9 mouse cellular contexts compared by ENCODE assay signal in genomic region chr11:32009961-32010662, GRCm38 (mm10). TPM values are rescaled to one million over a fixed set of nuclear protein-coding genes. Genes with fewer than 3 reads are reported as not detected.
DNase-seq lines count a peak whose midpoint lies in the region; ATAC-seq and TF ChIP-seq lines count a peak whose summit lies in the region.
"Had no signal": no experiment of that assay in that cellular context is flagged by ENCODE, and none has a peak within 500 bp of the region (broad histone marks: within the 10 kb centered on the region; RNA-seq: fewer than 3 reads in every experiment).

No protein-coding gene starts in this region.

- H3K27me3 ChIP-seq in heart, embryonic 10.5 days (ENCODE audit: insufficient read depth, poor library complexity, severe bottlenecking) = no peaks in the 10 kb centered on the region
- H3K27me3 ChIP-seq in hindbrain, postnatal 0 days (ENCODE audit: insufficient read depth, low read length) = no peaks in the 10 kb centered on the region
- no peaks in the 10 kb centered on the region for H3K27me3 ChIP-seq in intestine, postnatal 0 days (replicated peaks; ENCODE audit: control insufficient read depth, insufficient read depth, low read length)
- H3K27me3 ChIP-seq: liver, embryonic 15.5 days had no signal

- H3K9me3 ChIP-seq in heart, embryonic 10.5 days = 0 out of 2 replicates have a peak, but pooled peaks cover 4% of the 10 kb centered on the region
- H3K9me3 ChIP-seq in hindbrain, postnatal 0 days (ENCODE audit: low read length) = no peaks in the 10 kb centered on the region
- H3K9me3 ChIP-seq in intestine, postnatal 0 days (ENCODE audit: control insufficient read depth) = no peaks in the 10 kb centered on the region
- H3K9me3 ChIP-seq: liver, embryonic 15.5 days had no signal

- 30% methylated on average over 13 of the region's 13 CpGs for WGBS in heart, embryonic 10.5 days
- 9% methylated on average over 13 of the region's 13 CpGs for whole genome bisulfite sequencing in hindbrain, postnatal 0 days
- WGBS in intestine, postnatal 0 days = 38% methylated on average over 13 of the region's 13 CpGs

- H3K4me2 ChIP-seq in hindbrain, postnatal 0 days (ENCODE audit: low read depth, low read length) = peak overlapping the region; percentile 26
- H3K4me2 ChIP-seq in intestine, postnatal 0 days (replicated peaks; ENCODE audit: low read depth) = no peak overlapping the region
- H3K4me2 ChIP-seq: liver, embryonic 15.5 days had no signal

- peaks cover 14% of the 10 kb centered on the region for H3K4me1 ChIP-seq in heart, embryonic 10.5 days
- H3K4me1 ChIP-seq in hindbrain, postnatal 0 days (ENCODE audit: insufficient read depth, low read length) = peaks cover 31% of the 10 kb centered on the region
- no peaks in the 10 kb centered on the region for H3K4me1 ChIP-seq in intestine, postnatal 0 days (replicated peaks; ENCODE audit: control insufficient read depth, insufficient read depth, low read length)
- H3K4me1 ChIP-seq: liver, embryonic 15.5 days had no signal

- no peak for DNase-seq in heart, embryonic 10.5 days (ENCODE audit: low spot score)
- no peak for DNase-seq in heart, adult 8-10 months (ENCODE audit: low spot score)
- peak; percentile 78 for DNase-seq in embryo, embryonic 10.5 days (ENCODE audit: low spot score)
- peak; percentile 66 for DNase-seq in hindbrain, postnatal 0 days (ENCODE audit: low spot score)
- DNase-seq in neural tube, embryonic 10.5 days (ENCODE audit: extremely low spot score, low spot score) = peak; percentile 55
- DNase-seq in gastrocnemius, postnatal 10 days = no peak

- 0 out of 2 replicates have a peak overlapping the region, but pooled peaks have one; percentile 36 for H3K27ac ChIP-seq in heart, embryonic 10.5 days
- H3K27ac ChIP-seq in hindbrain, postnatal 0 days = peak overlapping the region; percentile 64
- no peak overlapping the region for H3K27ac ChIP-seq in intestine, postnatal 0 days (ENCODE audit: low read depth, low read length)
- H3K27ac ChIP-seq: liver, embryonic 15.5 days had no signal

- H3K9ac ChIP-seq in hindbrain, postnatal 0 days (replicated peaks; ENCODE audit: low read length) = no peak overlapping the region
- no peak overlapping the region for H3K9ac ChIP-seq in intestine, postnatal 0 days (ENCODE audit: low read depth, low read length)
- H3K9ac ChIP-seq: liver, embryonic 15.5 days had no signal

- H3K36me3 ChIP-seq in heart, embryonic 10.5 days = no peaks in the 10 kb centered on the region
- H3K36me3 ChIP-seq in hindbrain, postnatal 0 days (ENCODE audit: insufficient read depth, low read length) = peaks cover 8% of the 10 kb centered on the region
- H3K36me3 ChIP-seq in intestine, postnatal 0 days (ENCODE audit: control insufficient read depth, insufficient read depth) = no peaks in the 10 kb centered on the region
- H3K36me3 ChIP-seq: liver, embryonic 15.5 days had no signal

- H3K4me3 ChIP-seq in heart, embryonic 10.5 days = no peak overlapping the region
- no peak overlapping the region for H3K4me3 ChIP-seq in hindbrain, postnatal 0 days (ENCODE audit: low read length)
- H3K4me3 ChIP-seq in intestine, postnatal 0 days (ENCODE audit: low read depth, low read length) = no peak overlapping the region
- H3K4me3 ChIP-seq: liver, embryonic 15.5 days had no signal

- TF ChIP-seq CTCF in hindbrain, postnatal 0 days (IDR thresholded peaks at IDR 0.05; ENCODE audit: low read depth) = no peak
- TF ChIP-seq CTCF in intestine, postnatal 0 days (IDR thresholded peaks at IDR 0.05; ENCODE audit: low read depth) = no peak

- ATAC-seq in CD4-positive, CD25-positive, alpha-beta regulatory T cell, adult 4 months = peak; percentile 7
- ATAC-seq in hindbrain, postnatal 0 days = peak; percentile 72
- ATAC-seq in intestine, postnatal 0 days = no peak

RNA-seq across cellular contexts. Expression of gene Nsg2, which starts 9.8 kb away (rescaled TPM):
- polyA plus RNA-seq in heart, embryonic 10.5 days (2016; fragmentation: Nextera tagmentation; extraction: Ambion mirVana) = 0.84 and 2.7 TPM in 2 replicates
- total RNA-seq in heart, adult 8-10 months (2022) = 1 to 10 TPM in 2 of 4 experiments, under 1 TPM in 2; 0.60 to 1.1 (median 0.89) TPM
- polyA plus RNA-seq in CD4-positive, CD25-positive, alpha-beta regulatory T cell, adult 4 months (2017; shearing (Covaris generic)) = 10 to 100 TPM; 72.5 to 88.8 TPM
- 646 and 650 TPM in 2 replicates for total RNA-seq in hindbrain, postnatal 0 days (2014; rRNA removed)
- 407 and 433 TPM in 2 replicates for polyA plus RNA-seq in hindbrain, postnatal 0 days (2015; fragmentation: Nextera tagmentation; extraction: Ambion mirVana)
- total RNA-seq in gastrocnemius, postnatal 10 days (2021) = 1 to 10 TPM; 1.3 to 2.6 TPM
- 9.3 and 10.1 TPM in 2 replicates for polyA plus RNA-seq in intestine, postnatal 0 days (2015; fragmentation: Nextera tagmentation; extraction: Ambion mirVana)

RNA-seq across cellular contexts. Expression of gene 4930524B15Rik, which starts 44.7 kb away (rescaled TPM):
- 0.30 and 0.35 TPM in 2 replicates for polyA plus RNA-seq in heart, embryonic 10.5 days (2016; fragmentation: Nextera tagmentation; extraction: Ambion mirVana)
- not detected for total RNA-seq in heart, adult 8-10 months (2022)
- polyA plus RNA-seq in CD4-positive, CD25-positive, alpha-beta regulatory T cell, adult 4 months (2017; shearing (Covaris generic)) = not detected
- total RNA-seq in hindbrain, postnatal 0 days (2014; rRNA removed) = 0.42 and 1.4 TPM in 2 replicates
- polyA plus RNA-seq in hindbrain, postnatal 0 days (2015; fragmentation: Nextera tagmentation; extraction: Ambion mirVana) = 0.34 and 0.50 TPM in 2 replicates
- total RNA-seq in gastrocnemius, postnatal 10 days (2021) = not detected
- polyA plus RNA-seq in intestine, postnatal 0 days (2015; fragmentation: Nextera tagmentation; extraction: Ambion mirVana) = 0.14 and 0.26 TPM in 2 replicates
- polyA plus RNA-seq: liver, embryonic 15.5 days had no signal

Comparison
In these comparisons a context has a peak if more than half of its experiments do, and no peak if none do; other contexts are left out.
1. DNase-seq: peak in embryo, embryonic 10.5 days (single experiment), hindbrain, postnatal 0 days (single experiment) and neural tube, embryonic 10.5 days (single experiment); none in heart, embryonic 10.5 days (single experiment), heart, adult 8-10 months (single experiment) and gastrocnemius, postnatal 10 days (single experiment).